Mouse (Mus musculus) T-cell, adult 2 months (primary cell): ENCODE data around the gene Gm27029.
"Not testable (repeated sequence)": the region's sequence is repeated elsewhere in the genome, so short reads cannot be mapped to it uniquely, and the experiment has no call there.

Source experiments
- DNase-seq: peaks from one replicate; pipeline ENCODE4 v3.0.0; 2022; ENCODE audit warnings: low spot score

Gene Gm27029

DNA sequence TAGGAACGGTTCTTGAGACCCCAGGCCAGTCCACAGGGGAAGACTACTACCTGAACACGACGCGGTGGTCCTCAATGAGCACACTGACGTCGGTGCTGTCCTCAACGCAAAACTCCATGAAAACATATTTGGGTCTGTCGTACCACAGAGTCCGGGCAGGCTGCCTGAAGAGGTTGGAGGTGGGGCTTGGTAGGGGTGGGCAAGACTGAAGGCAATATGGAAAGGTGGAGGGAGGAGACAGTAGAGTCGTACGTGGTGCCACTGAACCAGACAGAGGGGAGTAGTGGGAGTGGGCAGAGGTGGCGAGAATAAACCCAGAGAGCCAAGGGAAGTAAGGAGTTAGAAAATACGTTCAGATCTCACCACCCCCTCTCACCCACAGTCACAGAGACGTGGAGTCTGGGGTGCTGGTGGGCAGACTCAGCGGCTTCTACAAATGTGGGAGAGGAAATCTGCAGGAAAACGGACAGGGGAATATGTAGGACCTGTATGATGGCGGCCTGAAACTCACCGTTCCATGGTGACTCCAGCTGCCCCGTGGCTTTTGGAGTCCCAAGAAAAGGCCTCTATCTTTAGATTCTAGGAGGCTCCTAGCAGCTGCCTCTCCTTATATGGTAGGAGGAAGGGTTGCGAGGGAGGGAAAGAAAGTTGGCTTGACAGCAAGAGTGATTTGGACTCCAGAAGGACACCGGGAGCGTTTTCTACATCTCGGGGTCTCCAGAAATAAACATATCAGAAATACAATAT is at the start of gene Gm27029:
TSS of gene Gm27029 (minus strand) at position 692 of the 747 bp plus-strand sequence.
- DNase-seq: no peak

DNA sequence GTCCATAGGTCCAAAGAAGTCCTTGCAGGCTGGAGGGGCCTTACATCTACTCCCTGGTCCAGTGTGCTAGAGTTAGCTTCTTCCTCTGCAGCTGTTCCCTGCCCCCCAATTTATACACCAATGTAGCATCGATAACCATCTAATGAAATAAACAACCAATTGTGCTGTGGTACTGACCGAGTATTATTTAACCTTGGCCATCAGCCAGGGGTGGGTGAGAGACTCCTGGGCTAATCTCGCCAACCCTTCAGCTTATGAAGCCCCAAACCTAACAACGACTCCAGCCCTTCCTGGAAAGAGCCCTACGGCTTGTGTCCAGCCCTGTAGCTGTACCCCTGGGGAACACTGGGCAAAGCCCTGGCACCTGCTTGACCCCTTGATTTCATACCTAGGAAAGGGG is 49.7 kb upstream of the Gm27029 start:
- DNase-seq: no peak

DNA sequence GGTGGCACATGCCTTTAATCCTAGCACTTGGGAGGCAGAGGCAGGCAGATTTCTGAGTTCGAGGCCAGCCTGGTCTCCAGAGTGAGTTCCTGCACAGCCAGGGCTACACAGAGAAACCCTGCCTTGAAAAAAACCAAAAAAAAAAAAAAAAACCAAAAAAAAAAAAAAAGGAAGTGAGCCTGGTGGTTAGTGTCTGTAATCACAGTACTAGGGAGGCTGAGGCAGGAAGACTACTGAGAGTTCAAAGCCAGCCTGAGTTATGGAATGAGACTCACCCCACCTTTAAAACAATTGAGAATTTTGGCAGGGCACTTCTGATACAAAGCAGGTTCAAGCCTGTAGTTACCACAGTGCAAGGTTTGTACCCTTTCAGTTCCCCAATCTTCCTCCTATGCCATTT is 49.1 kb upstream of the Gm27029 start:
- not testable (repeated sequence) for DNase-seq

GRCm38 (mm10) chr11:101472336-101472735 is 47.7 kb upstream of the Gm27029 start:
- DNase-seq: no peak

DNA sequence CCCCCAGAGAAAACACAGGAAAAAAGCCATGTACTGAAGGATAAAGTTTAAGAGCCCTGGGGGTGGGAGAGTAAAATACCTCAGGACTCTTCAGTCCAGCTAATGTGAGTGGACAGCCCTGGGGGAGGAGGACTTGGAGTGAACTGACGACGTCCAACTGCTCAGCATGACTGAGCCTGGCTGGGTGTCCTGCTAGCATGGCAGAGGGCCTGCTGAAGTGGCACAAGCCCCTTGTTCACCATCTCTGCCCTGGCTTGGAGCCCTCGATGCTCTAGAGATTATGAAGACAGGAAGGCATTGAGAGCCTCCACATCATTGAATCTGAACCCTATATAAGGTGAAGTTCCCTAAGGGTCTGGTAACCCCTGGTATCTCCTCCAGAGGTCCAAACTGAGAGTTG is 47.3 kb upstream of the Gm27029 start:
- no peak for DNase-seq

- no peak for DNase-seq
Observed at GRCm38 (mm10) chr11:101470206-101470605, 45.6 kb upstream of the Gm27029 start.

DNA sequence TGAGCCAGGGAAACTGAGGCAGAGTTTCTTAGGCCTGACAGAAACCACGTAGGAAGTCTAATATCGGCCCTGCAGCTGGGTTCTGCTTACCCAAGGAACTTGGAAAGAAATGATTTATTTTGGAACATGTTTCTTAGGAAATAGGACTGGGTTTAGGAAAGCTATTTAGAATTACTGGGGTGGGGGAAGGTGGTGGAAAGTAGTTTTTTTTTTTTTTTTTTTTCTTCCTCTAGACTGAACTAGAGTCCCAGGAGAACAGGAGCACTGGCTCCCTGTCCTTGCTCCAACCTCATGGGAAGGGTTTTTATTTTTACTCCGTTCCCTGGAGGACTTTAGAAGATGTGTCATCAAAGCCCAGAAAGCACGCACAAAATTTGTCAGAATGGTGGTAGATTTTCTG is 44.6 kb upstream of the Gm27029 start:
- no peak for DNase-seq

- no peak for DNase-seq
Observed at GRCm38 (mm10) chr11:101468731-101469130, 44.1 kb upstream of the Gm27029 start.

DNA sequence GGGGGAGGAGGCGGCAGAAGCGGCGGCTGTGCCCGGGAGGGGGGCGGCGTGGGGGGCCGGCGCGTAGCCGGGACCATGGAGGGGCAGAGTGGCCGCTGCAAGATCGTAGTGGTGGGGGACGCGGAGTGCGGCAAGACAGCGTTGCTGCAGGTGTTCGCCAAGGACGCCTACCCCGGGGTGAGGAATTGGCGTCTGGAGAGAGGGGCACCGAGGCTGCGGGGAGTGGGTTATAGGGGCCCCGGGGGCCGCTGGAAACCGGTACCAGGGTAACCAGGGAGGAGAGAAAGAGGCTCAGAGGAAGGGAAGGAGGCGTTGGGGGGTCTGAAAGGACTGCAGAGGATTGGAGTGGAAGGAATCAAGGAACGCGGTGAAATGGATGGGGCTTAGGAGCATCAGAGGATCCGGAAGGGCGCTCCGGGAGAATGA is 43.7 kb upstream of the Gm27029 start:
- no peak for DNase-seq

GRCm38 (mm10) chr11:101467477-101468262 is 43.1 kb upstream of the Gm27029 start:
- DNase-seq: peak; percentile 54

DNA sequence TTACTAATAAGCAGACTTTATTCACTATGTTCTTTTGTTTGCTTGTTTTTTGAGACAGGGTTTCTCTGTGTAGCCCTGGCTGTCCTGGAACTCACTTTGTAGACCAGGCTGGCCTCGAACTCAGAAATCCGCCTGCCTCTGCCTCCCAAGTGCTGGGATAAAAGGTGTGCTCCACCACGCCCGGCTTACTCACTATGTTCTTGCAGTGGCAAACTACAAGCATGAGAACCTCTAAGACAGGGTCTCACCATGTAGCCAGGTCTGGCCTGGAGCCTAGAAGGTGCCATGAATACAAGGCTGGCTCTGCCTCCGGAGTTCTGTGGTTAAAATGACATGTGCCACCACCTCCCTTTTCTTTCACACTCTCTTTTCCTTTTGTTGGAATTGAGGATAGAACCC is 42.0 kb upstream of the Gm27029 start:
- DNase-seq: not testable (repeated sequence)

GRCm38 (mm10) chr11:101465869-101466551 is 41.4 kb upstream of the Gm27029 start, which contains the start of gene Vat1:
Gene Vat1, minus strand, starts transcription at chr11:101466230.
- peak; percentile 47 for DNase-seq

DNA sequence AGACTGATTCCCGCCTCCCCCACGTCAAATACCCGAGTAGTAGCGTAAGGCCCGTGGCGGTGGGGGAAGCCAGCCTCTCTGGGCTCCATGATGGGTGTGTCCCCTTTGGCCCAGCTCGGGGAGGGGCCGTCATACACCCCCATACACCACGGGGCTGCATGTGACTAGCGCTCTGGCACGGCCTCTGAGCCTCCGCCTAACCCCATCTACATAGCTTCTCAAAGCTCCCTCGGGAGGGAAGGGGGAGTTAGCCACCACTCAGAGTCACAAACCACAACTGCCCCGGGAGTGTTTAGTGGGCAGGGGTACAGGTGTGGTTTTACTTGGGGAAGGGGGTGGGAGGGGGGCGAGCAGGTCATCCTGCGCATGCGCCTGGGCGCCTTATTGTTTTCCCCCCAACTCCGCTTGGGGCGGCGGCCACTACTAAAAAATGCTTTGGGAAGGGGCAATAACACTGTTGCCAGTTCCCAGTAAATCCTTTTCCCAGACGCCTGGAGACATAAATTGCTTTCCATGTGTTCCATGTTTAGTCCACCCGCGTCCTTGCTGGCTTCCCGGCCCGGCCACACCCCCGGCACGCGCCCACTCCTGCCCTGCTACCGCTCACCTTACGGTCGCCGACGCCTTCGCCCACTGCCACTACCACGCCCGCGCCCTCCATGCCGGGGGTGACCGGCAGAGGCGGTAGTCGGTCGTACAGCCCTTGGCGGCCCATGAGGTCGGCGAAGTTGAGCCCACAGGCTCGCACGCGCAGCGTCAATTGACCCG is 40.7 kb upstream of the Gm27029 start:
- DNase-seq: peak; percentile 67

GRCm38 (mm10) chr11:101464211-101465100 is 39.9 kb upstream of the Gm27029 start, which contains the start of gene Rnd2:
Gene Rnd2, plus strand, starts transcription at chr11:101464999.
- no peak for DNase-seq

DNA sequence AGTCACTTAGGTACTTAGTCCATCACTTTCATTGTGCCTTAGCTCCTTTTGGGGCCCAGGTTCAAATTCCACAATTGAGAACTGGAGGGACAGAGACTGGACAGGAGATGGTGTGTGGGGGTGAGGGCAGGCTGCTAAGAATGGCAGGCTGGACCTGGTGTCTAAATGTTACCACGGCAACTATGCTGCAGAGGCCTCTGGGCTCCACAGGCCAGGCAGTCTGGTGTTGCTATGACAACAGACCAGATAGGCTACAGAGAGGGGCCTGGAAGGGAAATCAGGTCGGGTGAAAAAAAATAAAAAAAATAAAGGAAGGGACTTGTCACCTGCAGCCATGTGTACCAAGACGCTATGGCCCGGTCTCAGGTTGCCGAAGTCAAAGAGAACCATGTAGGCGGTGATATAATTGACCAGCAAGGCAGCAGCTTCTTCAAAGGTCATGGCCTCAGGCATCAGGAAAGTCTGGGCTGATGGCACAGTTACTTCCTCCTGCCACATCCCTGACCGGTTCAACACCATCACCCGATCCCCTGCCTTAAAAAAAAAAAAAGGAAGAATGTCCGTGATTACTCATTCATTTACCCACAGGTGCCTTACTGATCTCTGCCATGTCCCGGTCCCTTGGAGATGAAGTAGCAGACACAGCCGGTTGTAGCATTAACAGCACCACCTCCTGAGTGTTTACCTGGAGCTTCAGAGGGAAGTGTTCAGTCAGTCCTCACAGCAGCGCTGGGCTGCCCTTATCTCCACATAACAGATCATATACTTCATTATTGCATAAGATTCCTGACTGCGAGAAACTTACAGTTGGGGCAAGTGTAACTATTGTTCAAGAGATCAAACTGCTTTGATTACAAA is 38.2 kb upstream of the Gm27029 start:
- DNase-seq: no peak

DNA sequence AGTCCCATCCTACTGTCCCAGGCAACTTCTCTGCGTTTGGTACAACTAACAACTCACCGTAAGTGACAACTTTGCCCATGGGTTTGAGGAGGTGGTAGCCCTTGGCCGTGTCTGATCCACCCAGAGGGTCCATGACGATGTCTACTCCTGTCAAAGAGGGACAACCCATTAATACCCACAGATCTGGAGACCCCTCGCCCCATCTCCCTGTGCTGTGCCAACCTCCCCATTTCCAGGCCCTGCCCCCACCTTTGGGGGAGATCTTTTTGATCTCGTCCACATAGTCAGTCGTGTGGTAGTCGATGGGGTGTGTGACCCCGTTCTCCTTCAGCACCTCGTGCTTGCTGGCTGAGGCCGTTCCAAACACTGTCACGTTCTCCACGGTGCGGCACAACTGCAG is 37.5 kb upstream of the Gm27029 start:
- no peak for DNase-seq

GRCm38 (mm10) chr11:101460321-101460720 is 35.7 kb upstream of the Gm27029 start:
- no peak for DNase-seq

DNA sequence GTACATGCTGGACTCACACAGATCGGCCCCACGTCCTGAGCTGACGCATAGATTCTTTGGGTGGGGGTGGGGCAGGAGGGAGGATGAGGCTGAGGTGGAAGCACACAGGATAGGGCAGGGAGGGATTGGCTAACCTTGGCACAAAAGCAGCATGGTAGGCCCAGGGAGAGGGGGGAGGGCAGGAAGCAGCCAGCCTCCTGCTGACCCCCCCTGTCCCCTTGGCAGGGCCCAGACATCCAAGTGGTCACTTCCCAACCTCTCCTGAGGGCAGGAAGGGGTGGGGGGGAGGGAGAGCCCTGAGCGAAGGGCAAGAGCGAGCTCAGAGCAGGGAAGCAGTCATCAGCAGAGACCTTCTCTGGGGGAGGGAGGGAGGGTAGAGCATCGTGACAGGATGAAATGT is 35.1 kb upstream of the Gm27029 start:
- DNase-seq: no peak

GRCm38 (mm10) chr11:101458217-101458616 is 33.6 kb upstream of the Gm27029 start:
- DNase-seq: no peak

- DNase-seq: no peak
Observed at GRCm38 (mm10) chr11:101457631-101458030, 33.0 kb upstream of the Gm27029 start.
